Mouse (Mus musculus) liver, embryonic 16.5 days (tissue): ENCODE results near the gene Alg12. TPM values are rescaled to one million over a fixed set of nuclear protein-coding genes. Genes with fewer than 3 reads are reported as not detected.

Source experiments
- ATAC-seq: fragments of 200-750 bp; cut with Nextera tagmentation; 2 replicates; pipeline ENCODE4 v1.8.0; 2017; ENCODE audit warnings: low read depth, mild to moderate bottlenecking, moderate number of reproducible peaks, moderate library complexity
- H3K27ac ChIP-seq: fragments of 300-500 bp; sonication (generic); 2 replicates; pipeline ENCODE4 v1.5.1; 2014; ENCODE audit warnings: mild to moderate bottlenecking, low read length
- H3K27me3 ChIP-seq: fragments of 300-500 bp; sonication (generic); 2 replicates; pipeline ENCODE4 v1.6.1; 2014; ENCODE audit warnings: low read depth, low read length, mixed read lengths; ENCODE audit not compliant: control insufficient read depth, insufficient read depth
- H3K36me3 ChIP-seq: fragments of 300-500 bp; sonication (generic); 2 replicates; pipeline ENCODE4 v1.6.1; 2014; ENCODE audit warnings: mild to moderate bottlenecking; ENCODE audit not compliant: control insufficient read depth, insufficient read depth
- H3K4me1 ChIP-seq: fragments of 300-500 bp; sonication (generic); 2 replicates; pipeline ENCODE4 v1.6.1; 2014; ENCODE audit warnings: low read depth, low read length, mixed read lengths; ENCODE audit not compliant: control insufficient read depth
- H3K4me2 ChIP-seq: fragments of 300-500 bp; sonication (generic); 2 replicates; pipeline ENCODE4 v1.6.1; 2014; ENCODE audit warnings: low read depth, low read length, mixed read lengths
- H3K4me3 ChIP-seq: fragments of 300-500 bp; sonication (generic); 2 replicates; pipeline ENCODE4 v1.5.1; 2014; ENCODE audit warnings: low read depth, mild to moderate bottlenecking, low read length
- H3K9ac ChIP-seq: fragments of 300-500 bp; sonication (generic); 2 replicates; pipeline ENCODE4 v1.6.1; 2014; ENCODE audit warnings: low read depth, low read length
- H3K9me3 ChIP-seq: fragments of 300-500 bp; sonication (generic); replicated peaks from 2 replicates; pipeline ENCODE4 v1.6.1; 2016; ENCODE audit warnings: low read length; ENCODE audit not compliant: control insufficient read depth
- WGBS: fragments of 180-500 bp; shearing (Covaris S2); extraction: QIAGEN DNeasy Blood & Tissue Kit; methylation state at CpG from one replicate; pipeline ENCODE4 v1.1.7; 2014; ENCODE audit not compliant: insufficient replicate concordance; 5-methylcytosine and 5-hydroxymethylcytosine counted together
- polyA plus RNA-seq: library from polyadenylated mRNA; unstranded; fragments of >200 nt; fragmentation: Nextera tagmentation; extraction: Ambion mirVana; gene quantifications from 2 replicates; pipeline ENCODE4 v1.2.1, GENCODE M21; 2015

Gene Alg12
- polyA plus RNA-seq, 1 experiment from 2014 or later, result 6.0 TPM

DNA sequence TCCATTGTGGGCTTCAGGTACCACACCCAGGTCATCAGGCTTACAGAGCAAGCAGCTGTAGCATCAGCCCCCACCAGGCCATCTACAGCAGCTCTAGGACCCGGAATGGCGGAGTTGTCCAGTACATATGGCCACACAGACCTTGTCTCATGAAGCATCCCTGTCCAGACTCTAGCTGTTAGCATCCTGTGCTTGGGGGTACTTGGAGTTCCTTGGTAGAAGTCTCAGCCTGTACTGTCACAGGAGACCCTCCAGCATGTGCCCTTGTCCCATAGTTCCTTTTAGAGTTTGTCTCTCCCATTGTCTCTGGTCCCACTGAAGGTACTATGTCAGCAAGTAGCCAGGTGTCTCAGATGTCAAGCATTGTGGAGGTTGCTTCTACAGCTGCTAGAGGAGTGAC, 30.5 kb upstream of the Alg12 start:
- WGBS, result 47% methylated on average over 2 of the region's 2 CpGs
- H3K4me3 ChIP-seq, result no peak overlapping the region
- H3K4me1 ChIP-seq, result peaks cover 13% of the 10 kb centered on the region
- no peaks in the 10 kb centered on the region for H3K9me3 ChIP-seq
- H3K27ac ChIP-seq, result peak overlapping the region; percentile 79; the same call in 1 of the 2 replicates
- no peak overlapping the region for H3K4me2 ChIP-seq
- ATAC-seq, result no peak
- H3K27me3 ChIP-seq, result no peaks in the 10 kb centered on the region
- H3K9ac ChIP-seq, result no peak overlapping the region
- H3K36me3 ChIP-seq, result no peaks in the 10 kb centered on the region

DNA sequence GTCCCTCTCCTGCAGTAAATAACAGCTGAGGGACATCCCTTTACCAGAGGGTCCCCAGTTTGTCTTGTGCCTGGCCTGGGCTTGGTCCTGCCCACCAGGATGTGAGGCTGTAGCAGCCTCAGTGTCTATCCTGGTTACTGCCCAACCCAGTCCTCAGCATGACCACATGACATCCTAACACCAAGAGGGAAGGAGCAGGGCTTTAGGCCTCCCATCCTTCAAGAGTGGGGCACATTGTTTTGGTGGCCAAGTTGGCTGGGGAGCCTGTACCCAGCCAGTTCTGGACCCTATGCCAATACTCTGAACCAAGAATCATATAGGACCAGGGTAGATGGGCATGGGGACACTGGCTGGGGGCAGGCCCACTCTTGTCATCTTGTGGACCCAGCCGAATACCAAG, 29.5 kb upstream of the Alg12 start:
- Histone ChIP-seq H3K9me3 (no peaks in the 10 kb centered on the region), H3K4me3 (no peak overlapping the region), H3K27ac (no peak overlapping the region), H3K4me1 (peaks cover 9% of the 10 kb centered on the region), H3K4me2 (no peak overlapping the region), H3K9ac (no peak overlapping the region), H3K36me3 (no peaks in the 10 kb centered on the region), H3K27me3 (no peaks in the 10 kb centered on the region)
- ATAC-seq, result no peak
- 56% methylated on average over 1 of the region's 1 CpGs for WGBS

DNA sequence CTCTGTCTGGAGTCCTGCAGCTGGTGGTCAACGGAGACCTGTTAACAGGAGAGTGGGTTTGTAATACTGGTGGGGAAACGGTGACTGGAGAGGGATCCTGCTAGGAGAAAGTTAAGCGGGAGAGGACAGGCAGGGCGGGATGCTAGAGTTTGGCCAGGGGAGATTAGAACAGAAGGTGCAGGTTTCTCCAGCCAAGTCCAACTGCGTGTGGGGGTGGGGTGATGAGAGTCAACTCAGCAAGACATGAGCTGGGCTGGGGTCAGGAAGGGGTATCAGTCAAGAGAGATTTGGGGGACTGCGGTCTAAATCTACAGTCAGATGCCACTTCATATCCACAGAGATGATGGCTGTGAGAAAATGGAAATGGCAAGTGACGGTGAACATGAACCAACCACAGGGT, 25.8 kb upstream of the Alg12 start:
- H3K4me1 ChIP-seq, result peaks cover 1% of the 10 kb centered on the region; the same call in 1 of the 2 replicates
- no peak overlapping the region for H3K4me2 ChIP-seq
- no peak overlapping the region for H3K27ac ChIP-seq
- WGBS, result 66% methylated on average over 7 of the region's 7 CpGs
- no peaks in the 10 kb centered on the region for H3K9me3 ChIP-seq
- H3K36me3 ChIP-seq, result no peaks in the 10 kb centered on the region
- H3K4me3 ChIP-seq, result no peak overlapping the region
- H3K9ac ChIP-seq, result no peak overlapping the region
- no peaks in the 10 kb centered on the region for H3K27me3 ChIP-seq
- ATAC-seq, result no peak

DNA sequence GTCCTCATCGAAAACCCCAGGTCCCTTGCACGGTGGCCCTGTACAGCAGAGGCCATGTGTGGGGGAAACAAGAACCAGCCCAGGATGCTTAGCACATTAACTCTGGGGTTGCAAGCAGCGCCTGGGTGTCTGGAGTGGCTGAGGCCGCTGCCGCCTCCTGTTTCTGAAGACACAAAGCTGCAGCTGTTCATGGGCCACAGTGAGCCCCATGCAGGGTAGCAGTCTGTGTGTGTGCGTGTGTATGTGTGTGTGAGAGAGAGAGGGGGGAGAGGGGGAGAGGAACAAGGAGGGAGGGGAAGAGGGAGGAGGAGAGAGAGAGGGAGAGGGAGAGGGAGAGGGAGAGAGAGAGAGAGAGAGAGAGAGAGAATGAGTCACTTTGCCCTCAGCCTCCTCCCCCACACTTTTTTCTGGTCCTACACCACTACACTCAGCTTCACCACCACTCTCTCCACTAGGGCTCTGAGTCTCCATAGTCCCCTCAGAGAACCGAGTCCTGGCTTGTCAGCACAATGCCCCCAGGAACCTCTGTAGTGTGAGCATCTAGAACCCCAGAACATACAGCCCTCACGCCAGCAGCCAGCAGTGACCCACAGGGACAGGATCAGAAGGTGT, 24.5 kb upstream of the Alg12 start:
- no peaks in the 10 kb centered on the region for H3K36me3 ChIP-seq
- no peaks in the 10 kb centered on the region for H3K9me3 ChIP-seq
- no peak overlapping the region for H3K4me2 ChIP-seq
- ATAC-seq, result no peak
- H3K9ac ChIP-seq, result no peak overlapping the region
- no peak overlapping the region for H3K27ac ChIP-seq
- peaks cover 3% of the 10 kb centered on the region for H3K4me1 ChIP-seq
- 37% methylated on average over 8 of the region's 8 CpGs for WGBS
- no peak overlapping the region for H3K4me3 ChIP-seq
- H3K27me3 ChIP-seq, result no peaks in the 10 kb centered on the region

DNA sequence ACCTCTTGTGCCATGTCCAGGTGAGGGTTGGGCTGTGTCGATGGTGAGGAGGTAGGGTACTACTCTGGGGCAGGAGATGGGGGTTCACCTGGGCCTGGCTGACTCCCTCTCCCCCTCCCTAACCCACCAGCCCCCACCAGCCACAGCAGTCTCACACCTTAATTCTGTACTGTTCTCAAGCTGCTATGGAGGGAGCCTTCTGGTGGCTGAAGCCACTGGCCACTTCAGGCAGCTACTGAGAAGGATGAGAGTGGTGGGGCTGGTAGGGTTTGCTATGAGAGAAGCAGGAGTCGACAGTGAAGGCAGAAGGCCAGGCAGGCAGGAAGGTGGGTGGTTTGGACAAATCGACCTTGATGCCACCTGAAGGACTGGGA, 23.2 kb upstream of the Alg12 start:
- ATAC-seq, result no peak
- peaks cover 8% of the 10 kb centered on the region for H3K27me3 ChIP-seq
- no peak overlapping the region for H3K9ac ChIP-seq
- H3K4me3 ChIP-seq, result no peak overlapping the region
- no peak overlapping the region for H3K4me2 ChIP-seq
- H3K9me3 ChIP-seq, result no peaks in the 10 kb centered on the region
- peaks cover 3% of the 10 kb centered on the region for H3K4me1 ChIP-seq
- no peaks in the 10 kb centered on the region for H3K36me3 ChIP-seq
- H3K27ac ChIP-seq, result no peak overlapping the region
- WGBS, result 39% methylated on average over 3 of the region's 3 CpGs

DNA sequence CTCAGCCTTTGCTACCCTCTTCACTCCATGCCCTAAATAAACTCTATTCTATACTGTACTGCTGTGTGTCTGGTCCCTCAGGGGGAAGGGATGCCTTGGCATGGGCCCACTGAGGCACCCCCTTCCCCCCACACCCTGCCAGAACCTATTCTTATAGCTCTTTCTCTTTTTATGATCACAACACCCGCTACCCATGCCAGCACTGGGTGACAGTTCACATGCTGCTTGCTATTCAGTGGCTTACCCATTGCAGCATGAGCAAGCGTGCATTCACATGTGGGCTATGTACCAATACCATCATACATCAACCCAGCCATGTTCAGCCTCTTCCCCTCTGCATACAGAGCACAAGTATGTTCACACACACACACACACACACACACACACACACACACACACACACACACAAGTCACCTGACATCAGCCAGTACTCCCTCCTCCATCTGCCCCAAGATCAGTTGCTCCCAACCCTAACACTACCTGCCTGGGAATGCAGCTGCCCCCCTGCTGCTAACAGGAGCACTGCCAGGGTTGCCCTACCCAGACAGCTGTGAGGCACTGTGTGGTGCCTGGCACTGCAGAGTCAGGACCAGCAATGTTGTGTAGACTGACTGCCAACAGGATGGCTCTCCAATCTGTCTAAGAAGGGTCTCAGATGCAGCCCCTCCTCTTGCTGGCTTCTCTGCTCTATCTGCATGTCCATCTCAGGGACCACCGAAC, 22.6 kb upstream of the Alg12 start:
- Histone ChIP-seq H3K27me3 (peaks cover 9% of the 10 kb centered on the region), H3K27ac (no peak overlapping the region), H3K4me1 (peaks cover 3% of the 10 kb centered on the region), H3K9ac (no peak overlapping the region), H3K36me3 (no peaks in the 10 kb centered on the region), H3K4me2 (no peak overlapping the region), H3K9me3 (no peaks in the 10 kb centered on the region), H3K4me3 (no peak overlapping the region)
- WGBS, result 67% methylated on average over 3 of the region's 3 CpGs
- no peak for ATAC-seq

DNA sequence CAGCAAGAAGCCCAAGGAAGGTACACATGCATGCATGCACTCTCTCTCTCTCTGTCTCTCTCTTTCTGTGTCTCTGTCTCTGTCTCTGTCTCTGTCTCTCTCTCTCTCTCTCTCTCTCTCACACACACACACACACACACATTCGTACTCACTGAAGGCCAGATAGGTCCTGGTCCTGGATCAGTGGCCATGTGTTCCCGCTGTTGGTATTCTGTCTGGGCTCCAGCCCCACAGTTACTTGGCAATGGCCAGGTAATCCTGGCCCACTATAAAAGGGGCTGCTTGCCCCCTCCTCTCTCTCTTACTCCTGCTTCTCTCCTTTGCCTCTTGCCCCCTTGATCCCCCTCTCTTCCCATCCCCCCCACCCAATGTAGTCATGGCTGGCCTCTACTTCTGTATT, 22.0 kb upstream of the Alg12 start:
- 72% methylated on average over 2 of the region's 2 CpGs for WGBS
- peaks cover 9% of the 10 kb centered on the region for H3K27me3 ChIP-seq
- H3K36me3 ChIP-seq, result no peaks in the 10 kb centered on the region
- H3K27ac ChIP-seq, result no peak overlapping the region
- H3K9ac ChIP-seq, result no peak overlapping the region
- ATAC-seq, result no peak
- no peaks in the 10 kb centered on the region for H3K9me3 ChIP-seq
- no peak overlapping the region for H3K4me2 ChIP-seq
- H3K4me1 ChIP-seq, result peaks cover 3% of the 10 kb centered on the region
- no peak overlapping the region for H3K4me3 ChIP-seq

DNA sequence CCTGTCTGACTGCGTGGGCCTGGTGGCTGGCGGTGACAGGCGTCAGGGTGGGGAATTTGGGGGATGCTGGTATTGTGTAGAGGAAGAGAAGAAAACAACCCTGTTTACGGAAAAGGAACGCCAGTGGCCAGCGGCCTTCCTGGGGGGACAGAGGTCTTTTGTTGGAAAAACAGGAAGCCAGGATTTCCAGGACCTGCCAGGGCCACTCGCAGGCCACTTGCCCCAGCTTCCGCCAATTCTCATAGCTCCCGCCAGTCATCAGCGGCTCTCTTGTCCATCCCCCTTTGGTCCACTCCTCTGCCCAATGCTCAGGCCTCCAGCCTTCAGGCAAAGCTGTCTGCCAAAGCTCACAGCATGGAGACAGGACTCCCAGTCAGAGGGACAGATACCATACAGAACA, 21.0 kb upstream of the Alg12 start:
- no peak overlapping the region for H3K9ac ChIP-seq
- no peak overlapping the region for H3K4me3 ChIP-seq
- WGBS, result 59% methylated on average over 10 of the region's 10 CpGs
- peaks cover 9% of the 10 kb centered on the region for H3K27me3 ChIP-seq
- no peaks in the 10 kb centered on the region for H3K9me3 ChIP-seq
- ATAC-seq, result peak; percentile 7; the same call in 1 of the 2 replicates
- H3K4me1 ChIP-seq, result peaks cover 3% of the 10 kb centered on the region
- no peaks in the 10 kb centered on the region for H3K36me3 ChIP-seq
- H3K4me2 ChIP-seq, result no peak overlapping the region
- H3K27ac ChIP-seq, result peak overlapping the region; percentile 4; the same call in 1 of the 2 replicates

DNA sequence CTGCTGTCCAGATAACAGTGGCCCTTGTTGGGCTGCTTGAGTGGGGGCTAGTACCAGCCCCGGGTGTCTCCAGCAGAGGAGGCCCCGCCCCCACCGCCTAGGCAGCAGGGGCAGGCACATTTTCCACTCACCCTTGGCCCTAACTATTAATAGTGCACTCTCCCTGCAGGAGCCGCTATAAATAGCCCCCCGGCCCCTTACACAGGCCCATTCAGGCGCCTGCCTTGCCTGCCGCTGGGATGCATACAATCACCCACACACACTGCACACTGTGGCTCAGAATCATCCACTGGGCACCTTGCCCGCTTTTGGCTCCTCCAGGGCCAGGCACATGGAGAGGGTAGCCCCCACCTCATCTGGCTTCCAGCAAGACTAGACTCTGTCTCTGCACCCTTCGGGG, 20.2 kb upstream of the Alg12 start:
- no peak overlapping the region for H3K9ac ChIP-seq

More for the DNA sequence above, 20.2 kb upstream of the Alg12 start:
- Histone ChIP-seq H3K4me2 (no peak overlapping the region), H3K9me3 (no peaks in the 10 kb centered on the region), H3K36me3 (no peaks in the 10 kb centered on the region), H3K4me1 (peaks cover 3% of the 10 kb centered on the region), H3K4me3 (no peak overlapping the region), H3K27ac (peak overlapping the region; percentile 4; the same call in 1 of the 2 replicates), H3K27me3 (peaks cover 9% of the 10 kb centered on the region)
- peak; percentile 28 for ATAC-seq
- WGBS, result 37% methylated on average over 9 of the region's 9 CpGs
